ENCODE assay signal across 22 mouse cellular contexts in genomic region chr11:67099241-67099640, GRCm38 (mm10). TPM values are rescaled to one million over a fixed set of nuclear protein-coding genes. Genes with fewer than 3 reads are reported as not detected.
"Had no signal": no experiment of that assay in that cellular context is flagged by ENCODE, and none has a peak within 500 bp of the region (broad histone marks: within the 10 kb centered on the region; RNA-seq: fewer than 3 reads in every experiment).

No protein-coding gene starts in this region.

- H3K36me3 ChIP-seq: hindbrain, embryonic 10.5 days; hindbrain, embryonic 12.5 days; intestine, embryonic 15.5 days; limb, embryonic 10.5 days; limb, embryonic 12.5 days; liver, embryonic 13.5 days had no signal

- H3K4me2 ChIP-seq: heart, embryonic 11.5 days; hindbrain, embryonic 12.5 days; hindbrain, embryonic 14.5 days; intestine, embryonic 15.5 days; limb, embryonic 12.5 days; liver, embryonic 11.5 days; liver, embryonic 13.5 days had no signal

- H3K4me3 ChIP-seq: hindbrain, embryonic 10.5 days; hindbrain, embryonic 12.5 days; intestine, embryonic 15.5 days; layer of hippocampus, adult 2 months; limb, embryonic 10.5 days; limb, embryonic 12.5 days; liver, embryonic 13.5 days had no signal

- H3K27me3 ChIP-seq: intestine, embryonic 15.5 days; limb, embryonic 12.5 days had no signal

- H3K27ac ChIP-seq: hindbrain, embryonic 10.5 days; hindbrain, embryonic 12.5 days; hindbrain, embryonic 14.5 days; intestine, embryonic 15.5 days; limb, embryonic 10.5 days; limb, embryonic 12.5 days; liver, embryonic 13.5 days had no signal

- DNase-seq: gastrocnemius, postnatal 25 days; heart, adult 18-20 months; heart, postnatal 10 days; heart, postnatal 4 days; kidney, adult 18-20 months; kidney, adult 8-10 months; kidney, postnatal 10 days; kidney, postnatal 25 days; kidney, postnatal 4 days; liver; liver, embryonic 13.5 days had no signal

RNA-seq across cellular contexts. Expression of gene Myh3, which starts 21.1 kb away (rescaled TPM):
- total RNA-seq: granulocyte monocyte progenitor cell, adult 5-6 weeks; heart, postnatal 25 days had no signal
